Mouse (Mus musculus) gastrocnemius, postnatal 14 days (tissue): ENCODE results near the gene Nectin2. TPM values are rescaled to one million over a fixed set of nuclear protein-coding genes. Genes with fewer than 3 reads are reported as not detected.
"Not testable (repeated sequence)": the region's sequence is repeated elsewhere in the genome, so short reads cannot be mapped to it uniquely, and the experiment has no call there.

Experiments used
- DNase-seq: peaks from one replicate; pipeline ENCODE4 v3.0.0; 2021; ENCODE audit warnings: mixed read lengths
- intact Hi-C: fragments of 180-260 bp; cut with DNase I; formaldehyde crosslinking; loops from one replicate; pipeline ENCODE4 v1.15.1; 2025; ENCODE audit warnings: low total_unique reads
- long read RNA-seq, 2 experiments: library from polyadenylated mRNA; stranded (forward); transcript quantifications; one replicate each; pipeline ENCODE4 v2.0.0; 2021
- total RNA-seq, 2 experiments: library from RNA; stranded (reverse); gene quantifications; 2 replicates each; pipeline ENCODE4 v1.2.3; 2021

Gene Nectin2
- total RNA-seq: 10 to 100 TPM in 1 of 2 experiments, 1 to 10 TPM in 1; 9.8 to 12.9 TPM
- long read RNA-seq, experiment 1, transcript Nectin2-201 (9 exons, 2,735 nt): minor isoform, 6 of 32 reads
- long read RNA-seq, experiment 1, transcript Nectin2-202 (6 exons, 1,955 nt): major isoform, 25 of 32 reads
- long read RNA-seq, experiment 1, partial matches to known transcripts: 0 of 32 reads
- long read RNA-seq, experiment 1, other reads (novel, unspliced or antisense): 1 of 32 reads
- long read RNA-seq, experiment 2, transcript Nectin2-201 (9 exons, 2,735 nt): minor isoform, 8 of 30 reads
- long read RNA-seq, experiment 2, transcript Nectin2-202 (6 exons, 1,955 nt): major isoform, 20 of 30 reads
- long read RNA-seq, experiment 2, partial matches to known transcripts: 2 of 30 reads
- long read RNA-seq, experiment 2, other reads (novel, unspliced or antisense): 0 of 30 reads

DNA sequence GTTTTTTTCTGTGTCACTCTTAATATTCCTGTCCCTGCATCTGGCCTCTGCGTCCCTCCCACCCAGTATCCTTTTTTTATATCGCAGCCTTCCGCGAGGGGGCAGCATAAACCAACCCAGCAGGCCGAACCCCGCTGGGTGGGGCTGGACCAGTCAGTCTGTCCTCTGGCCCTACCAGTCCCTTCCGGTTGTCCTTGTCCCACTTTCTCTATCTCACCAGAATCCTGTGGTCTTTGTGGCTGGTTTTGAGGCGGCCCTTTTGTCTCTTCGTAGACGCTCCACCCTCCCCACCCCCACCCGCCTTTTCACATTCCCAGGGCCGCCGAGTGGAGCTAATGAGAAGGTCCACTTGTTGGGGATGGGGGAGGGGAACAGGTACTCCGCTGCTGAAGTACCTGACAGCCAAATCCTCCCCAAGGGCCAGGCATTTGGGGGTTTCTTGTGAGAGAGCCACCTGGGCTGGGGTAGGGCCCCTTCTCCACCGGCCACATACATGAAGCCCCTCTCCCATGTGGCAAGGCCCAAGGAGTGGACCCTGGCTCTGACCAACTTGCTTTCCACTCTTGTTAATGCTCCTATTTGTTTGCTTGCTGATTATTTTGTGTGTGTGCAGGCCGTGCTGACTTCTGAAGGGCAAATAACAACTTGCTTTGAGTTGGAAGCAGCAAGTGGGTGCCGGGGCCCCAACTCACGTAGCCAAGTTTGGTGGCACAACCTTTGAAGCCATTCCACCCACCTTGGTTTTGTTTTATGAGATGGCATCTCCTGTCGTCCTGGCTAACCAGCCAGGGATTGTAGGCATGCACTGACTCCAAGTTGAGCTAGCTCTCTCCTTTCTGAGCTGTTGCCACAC is at the start of gene Nectin2:
Nectin2 (minus strand) TSS at position 267 of the 853 bp plus-strand sequence.
- peak; percentile 93 for DNase-seq
- intact Hi-C loops: loop anchor here (5.0 kb wide), 1 partner anchor 37 kb away; no protein-coding TSS in a partner anchor

DNA sequence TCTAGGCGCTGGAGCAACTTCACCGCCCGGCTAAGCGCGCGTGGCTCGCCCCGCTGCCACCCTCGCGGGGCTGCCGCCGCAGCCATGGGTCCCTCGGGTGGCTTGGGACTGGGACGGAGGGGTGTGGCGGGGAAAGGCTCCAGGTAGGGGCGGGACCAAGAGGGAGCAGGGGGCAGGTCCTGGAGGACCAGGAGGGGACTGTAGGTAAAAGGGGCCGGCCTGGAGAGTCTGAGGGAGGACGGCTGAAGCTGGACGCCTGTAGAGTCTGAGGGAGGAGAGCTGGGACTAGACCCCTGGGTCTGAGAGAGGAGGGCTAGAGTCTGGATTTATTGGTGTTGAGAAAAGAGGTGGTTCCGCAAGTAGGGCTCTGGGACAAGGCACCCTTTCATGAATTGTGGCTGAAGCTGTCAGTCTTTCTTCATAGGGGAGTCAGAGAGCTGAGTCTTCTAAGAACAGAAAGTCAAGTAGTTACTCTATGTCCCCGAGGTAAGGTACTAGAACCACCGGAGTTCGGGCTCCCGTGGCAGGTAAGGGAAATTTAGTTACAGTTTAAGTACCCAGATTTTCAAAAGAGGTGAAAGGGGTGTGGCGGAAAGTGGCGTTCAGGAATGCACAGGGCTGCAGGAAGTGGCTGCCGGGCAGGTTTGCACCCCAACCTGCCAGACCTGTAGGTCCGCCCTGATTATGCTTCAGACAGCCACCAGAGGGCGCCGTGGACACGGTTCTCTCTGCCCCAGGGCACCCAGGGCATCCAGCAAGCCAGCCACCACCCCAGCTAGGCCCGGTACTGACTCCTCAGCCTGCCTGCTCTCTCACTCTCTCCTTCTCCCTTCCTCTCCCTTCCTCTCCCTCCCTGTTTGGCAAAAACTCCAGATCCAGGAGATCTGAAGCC is 46.7 kb upstream of the Nectin2 start, which contains the start of gene Cblc:
Cblc (minus strand) TSS at position 113 of the 892 bp plus-strand sequence.
- intact Hi-C loops: loop anchor here (2.0 kb wide), 1 partner anchor 52 kb away; no protein-coding TSS in a partner anchor
- DNase-seq: peak; percentile 81

DNA sequence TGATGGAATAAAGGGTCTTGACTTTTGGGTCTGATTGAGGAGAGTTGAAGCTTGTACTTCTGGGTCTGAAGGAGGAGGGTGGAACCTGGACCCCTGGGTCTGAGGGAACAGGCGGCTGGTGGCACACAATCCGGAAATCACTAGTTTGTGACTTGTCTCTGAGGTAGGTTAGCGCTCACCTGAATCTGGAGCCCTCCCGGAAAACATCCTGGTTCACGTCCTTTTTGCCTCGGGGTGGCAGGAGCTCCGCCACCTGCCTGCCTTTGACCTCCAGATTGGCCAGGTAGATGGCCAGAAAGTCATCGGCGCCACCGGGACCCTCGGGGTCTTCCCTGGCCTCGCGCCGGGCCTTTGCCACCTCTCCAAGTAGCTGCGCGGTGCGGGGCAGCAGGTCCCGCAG is 46.0 kb upstream of the Nectin2 start:
- intact Hi-C loops: loop anchor here (2.0 kb wide), 1 partner anchor 53 kb away; no protein-coding TSS in a partner anchor
- no peak for DNase-seq

DNA sequence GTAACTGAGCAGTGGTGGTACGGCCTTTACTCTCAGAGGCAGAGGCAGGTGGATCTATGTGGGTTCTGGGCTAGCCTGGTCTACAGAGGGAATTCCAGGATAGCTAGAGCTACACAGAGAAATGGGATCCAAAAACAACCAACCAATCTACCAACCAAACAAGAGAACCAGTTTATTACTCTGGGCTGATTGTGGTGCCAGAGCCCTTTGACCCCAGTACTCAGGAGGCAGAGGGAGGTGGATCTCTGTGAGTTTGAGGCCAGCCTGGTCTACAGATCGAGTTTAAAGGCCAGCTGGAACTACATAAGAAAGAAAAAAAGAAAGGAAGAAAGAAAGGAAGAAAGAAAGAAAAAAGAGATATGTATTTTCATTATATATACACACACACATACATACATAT is 45.0 kb upstream of the Nectin2 start:
- no peak for DNase-seq
- intact Hi-C loops: no loop called here

DNA sequence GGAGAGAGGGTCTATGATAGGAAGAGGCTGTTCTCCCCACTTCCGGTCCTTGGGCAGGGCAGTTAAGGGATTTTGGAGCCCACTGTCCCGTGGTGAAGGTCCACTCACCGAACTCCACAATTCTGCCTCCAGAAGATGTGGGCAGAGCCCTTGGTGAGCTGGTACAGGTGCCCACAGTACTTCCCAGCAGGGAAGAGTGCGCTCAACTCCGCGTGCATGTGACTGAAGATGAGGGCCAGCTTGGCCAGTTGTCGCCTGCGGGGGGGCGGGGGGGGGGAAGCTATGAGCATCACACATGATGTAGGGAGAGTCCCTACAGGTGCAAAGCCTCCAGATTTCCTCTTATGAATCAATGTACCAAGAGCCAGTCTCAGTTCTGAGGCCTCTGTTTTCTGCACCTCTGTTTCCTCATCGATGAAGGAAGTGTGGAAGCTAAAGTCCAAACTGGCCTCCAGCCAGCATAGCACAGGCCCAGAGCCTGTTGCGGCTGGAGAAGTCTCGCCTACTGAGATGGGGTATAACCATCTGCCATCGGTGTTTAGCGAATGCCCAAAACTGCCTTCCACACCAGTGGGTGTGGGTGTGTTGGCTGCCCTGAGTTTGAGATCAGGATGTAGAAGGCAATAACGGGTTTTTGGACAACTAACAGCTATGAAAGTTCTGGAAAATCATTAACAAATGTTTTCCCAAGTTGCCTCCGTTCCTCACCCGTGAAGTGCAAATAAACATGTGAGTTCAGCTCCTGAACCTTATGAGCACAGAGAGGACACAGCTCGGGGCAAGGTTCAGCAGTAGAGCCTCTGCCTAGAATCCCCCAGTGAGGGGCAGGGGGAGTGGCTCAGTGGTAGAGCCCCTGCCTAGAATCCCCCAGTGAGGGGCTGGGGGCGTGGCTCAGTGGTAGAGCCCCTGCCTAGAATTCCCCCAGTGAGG is 42.7 kb upstream of the Nectin2 start:
- no peak for DNase-seq
- intact Hi-C loops: no loop called here

DNA sequence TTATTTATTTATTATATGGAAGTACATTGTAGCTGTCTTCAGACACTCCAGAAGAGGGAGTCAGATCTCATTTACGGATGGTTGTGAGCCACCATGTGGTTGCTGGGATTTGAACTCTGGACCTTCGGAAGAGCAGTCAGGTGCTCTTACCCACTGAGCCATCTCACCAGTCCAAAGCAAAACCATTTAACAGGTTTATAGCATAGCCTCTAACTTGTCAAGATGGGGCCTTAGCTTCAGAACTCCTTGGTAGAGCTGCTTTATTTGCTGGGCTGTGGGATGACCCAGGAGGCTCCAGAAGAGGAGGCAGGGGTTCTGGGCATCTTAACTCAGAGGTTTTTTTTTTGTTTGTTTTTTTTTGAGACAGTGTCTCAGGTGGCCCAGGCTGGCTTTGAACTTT is 41.2 kb upstream of the Nectin2 start:
- DNase-seq, intact Hi-C loops: not testable (repeated sequence)

DNA sequence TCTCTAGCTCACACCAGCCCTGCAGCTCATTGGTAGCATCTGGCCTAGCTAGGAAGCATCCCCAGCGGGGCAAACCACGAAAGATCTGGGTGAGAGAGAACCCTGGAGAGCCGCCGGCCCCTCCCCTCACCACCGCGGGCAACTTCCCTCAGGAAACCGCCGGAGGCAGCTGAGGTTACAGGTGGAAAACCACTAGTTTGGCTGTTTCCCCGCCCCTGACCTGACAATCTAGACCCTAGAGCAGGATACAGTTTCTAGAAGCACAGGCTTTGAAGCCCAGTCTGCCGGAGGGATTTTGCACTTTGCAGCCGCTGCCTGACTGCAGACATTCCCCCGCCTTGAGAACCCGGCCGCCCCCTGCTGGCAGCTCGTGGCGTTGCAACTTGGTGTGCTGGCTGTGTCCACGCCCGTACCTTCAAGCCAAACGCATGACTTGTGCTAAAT is 39.6 kb upstream of the Nectin2 start:
- intact Hi-C loops: loop anchor here (5.0 kb wide), 1 partner anchor 38 kb away; the partner anchor contains the start of gene Nectin2
- DNase-seq: peak; percentile 90

DNA sequence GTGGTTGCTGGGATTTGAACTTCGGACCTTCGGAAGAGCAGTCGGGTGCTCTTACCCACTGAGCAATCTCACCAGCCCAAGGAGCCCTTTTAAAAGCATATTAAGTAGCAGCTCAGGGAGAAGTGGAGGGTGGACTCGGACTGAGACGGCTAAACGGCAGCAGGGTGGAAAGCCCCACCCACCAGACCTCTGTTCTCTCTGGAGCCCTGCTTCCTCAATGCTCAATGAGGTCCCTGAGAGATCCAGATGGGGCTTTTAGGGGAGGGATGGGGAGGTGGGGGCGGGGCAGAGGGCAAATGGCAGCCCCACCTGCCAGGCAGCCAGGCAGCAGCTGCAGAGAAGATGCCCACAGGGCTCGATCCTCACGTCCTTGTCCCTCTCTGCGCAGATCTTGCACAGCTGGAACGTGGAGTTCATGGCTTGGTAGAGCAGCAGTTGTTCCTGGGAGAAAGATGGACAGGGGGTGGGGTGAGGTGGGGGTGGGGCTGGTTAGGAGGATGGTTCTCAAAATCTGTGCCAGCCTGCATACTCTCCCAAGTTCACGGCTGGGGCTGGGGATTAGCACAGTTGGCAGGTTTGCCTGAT is 35.7 kb upstream of the Nectin2 start:
- DNase-seq: no peak
- intact Hi-C loops: loop anchor here (5.0 kb wide), 1 partner anchor 34 kb away; the partner anchor contains the start of gene Nectin2

DNA sequence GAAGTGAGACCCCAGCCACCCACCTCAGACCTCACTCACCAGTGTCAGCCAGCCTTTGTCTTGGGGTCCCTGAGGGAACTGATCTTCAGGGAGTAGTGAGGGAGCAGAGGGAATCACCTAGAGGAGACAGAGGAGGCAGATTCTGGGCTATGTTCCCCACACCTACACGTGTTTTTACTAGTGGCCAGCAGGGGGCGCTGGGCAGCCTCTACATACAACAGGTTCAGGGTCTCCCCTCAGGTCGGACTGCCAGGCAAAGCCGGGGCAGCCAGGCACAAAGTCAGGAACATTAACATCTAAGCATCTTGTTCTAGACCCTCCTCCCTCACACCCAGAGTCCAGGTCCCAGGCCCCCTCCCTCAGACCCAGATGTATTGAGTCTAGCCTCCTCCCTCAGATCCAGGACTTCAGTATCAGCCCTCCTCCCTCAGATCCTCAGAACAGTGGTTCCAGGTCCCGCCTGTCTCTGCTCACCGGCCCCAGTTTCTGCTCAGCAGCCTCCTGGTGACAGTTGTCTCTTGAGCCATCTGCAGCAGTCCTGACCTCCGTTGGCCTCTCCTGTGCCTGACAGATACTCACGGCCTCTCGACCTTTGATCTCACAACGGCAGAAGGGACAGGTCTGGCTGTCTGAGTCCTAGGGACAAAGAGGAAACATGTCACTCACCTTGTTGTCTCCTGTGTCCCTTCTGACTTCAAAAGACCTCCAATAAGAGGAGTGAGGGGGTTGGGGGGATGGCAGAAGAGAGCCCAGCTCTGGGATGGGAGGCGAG is 34.7 kb upstream of the Nectin2 start:
- intact Hi-C loops: loop anchor here (5.0 kb wide), 1 partner anchor 33 kb away; the partner anchor contains the start of gene Nectin2
- no peak for DNase-seq

DNA sequence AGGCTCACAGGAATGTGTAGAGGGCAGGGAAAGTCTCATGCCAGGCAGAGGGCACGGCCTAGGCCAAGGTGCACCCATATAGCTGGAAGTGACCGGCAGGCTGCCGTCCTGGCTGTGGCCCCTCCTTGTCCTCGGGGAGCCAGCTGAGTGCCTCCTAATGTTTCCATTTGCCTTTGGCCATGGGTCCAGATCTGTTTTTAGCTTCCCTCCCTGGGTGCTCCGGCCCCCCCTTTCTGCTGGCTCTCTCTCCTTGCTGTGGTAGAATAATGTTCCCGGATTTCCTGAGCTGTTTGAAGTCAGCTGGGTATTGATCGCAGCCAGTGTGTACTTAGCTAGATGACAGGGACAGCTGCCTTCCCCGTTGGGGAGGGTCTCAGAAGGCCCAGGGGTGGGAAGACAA is 33.3 kb upstream of the Nectin2 start:
- peak; percentile 80 for DNase-seq
- intact Hi-C loops: no loop called here

DNA sequence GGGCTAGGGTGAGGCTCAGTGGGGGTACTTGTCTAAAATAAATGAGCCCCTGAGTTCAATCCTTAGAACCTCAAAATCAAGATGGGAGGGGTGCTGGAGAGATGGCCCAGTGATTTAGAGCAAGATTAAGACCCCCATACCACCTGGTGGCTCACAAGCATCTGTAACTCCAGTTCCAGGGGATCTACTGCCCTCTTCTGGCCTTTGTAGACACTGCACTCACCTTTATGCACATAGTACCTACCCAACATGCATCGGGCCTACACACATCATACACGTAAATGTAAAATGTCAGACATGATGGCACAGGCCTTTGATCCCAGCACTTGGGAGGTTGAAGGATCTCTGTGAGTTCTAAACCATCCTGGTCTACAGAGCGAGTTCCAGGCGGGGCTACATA is 32.4 kb upstream of the Nectin2 start:
- intact Hi-C loops: no loop called here
- peak; percentile 34 for DNase-seq

DNA sequence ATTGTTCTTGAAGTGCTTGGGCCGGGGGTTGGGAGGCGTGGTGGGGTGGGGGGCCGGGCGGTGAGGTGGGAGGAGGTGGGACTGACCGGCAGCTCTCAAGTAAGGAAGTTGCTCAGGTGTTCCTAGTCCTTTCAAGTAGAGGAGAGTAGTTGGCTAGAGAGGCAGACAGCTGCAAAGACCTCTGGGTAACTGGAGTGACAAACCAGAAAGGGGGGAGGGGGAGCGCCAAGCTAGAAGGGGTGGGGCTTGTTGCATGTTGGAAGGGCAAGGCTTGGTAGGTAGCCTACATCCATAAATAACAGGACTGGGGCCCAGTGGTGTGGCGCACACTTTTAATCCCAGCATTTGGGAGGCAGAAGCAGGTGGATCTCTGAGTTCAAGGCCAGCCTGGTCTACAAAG is 31.5 kb upstream of the Nectin2 start:
- intact Hi-C loops: no loop called here
- DNase-seq: no peak

DNA sequence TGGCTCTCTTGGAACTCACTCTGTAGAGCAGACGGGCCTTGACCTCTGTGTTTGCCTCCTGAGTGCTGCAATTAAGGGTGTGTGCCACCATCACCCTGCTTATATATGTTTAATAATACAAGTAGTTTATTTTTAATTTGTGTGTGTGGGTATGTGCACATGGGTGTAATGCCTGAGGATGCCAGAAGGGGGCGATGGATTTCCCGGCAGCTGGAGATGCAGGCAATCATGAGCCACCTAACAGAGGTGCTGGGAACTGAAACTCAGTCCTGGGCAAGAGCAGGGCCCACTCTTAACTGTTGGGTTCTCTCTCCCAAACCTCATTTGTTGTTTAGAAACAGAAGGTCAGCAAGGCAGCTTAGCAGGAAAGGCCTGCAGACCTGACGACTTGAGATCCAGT is 29.6 kb upstream of the Nectin2 start:
- no peak for DNase-seq
- intact Hi-C loops: no loop called here

DNA sequence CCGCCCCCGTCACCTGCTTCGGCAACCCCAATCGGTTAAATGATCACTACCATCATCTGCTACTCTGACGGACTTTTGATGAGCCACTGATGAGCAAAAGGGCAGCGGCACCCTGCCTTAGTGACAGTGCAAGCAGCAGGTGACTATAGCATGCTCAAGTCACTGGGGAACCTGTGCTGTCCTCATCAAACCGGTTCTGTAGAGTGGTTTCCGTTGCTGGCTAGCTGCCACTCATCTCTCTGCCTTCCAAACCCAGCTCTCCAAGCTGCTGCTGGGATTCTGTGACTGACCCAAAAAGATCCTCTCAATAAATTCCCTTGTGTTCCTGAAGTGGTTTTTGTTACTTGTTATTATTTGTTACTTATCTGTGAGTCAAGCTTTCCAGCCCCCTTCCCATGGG is 28.4 kb upstream of the Nectin2 start:
- DNase-seq: no peak
- intact Hi-C loops: no loop called here

DNA sequence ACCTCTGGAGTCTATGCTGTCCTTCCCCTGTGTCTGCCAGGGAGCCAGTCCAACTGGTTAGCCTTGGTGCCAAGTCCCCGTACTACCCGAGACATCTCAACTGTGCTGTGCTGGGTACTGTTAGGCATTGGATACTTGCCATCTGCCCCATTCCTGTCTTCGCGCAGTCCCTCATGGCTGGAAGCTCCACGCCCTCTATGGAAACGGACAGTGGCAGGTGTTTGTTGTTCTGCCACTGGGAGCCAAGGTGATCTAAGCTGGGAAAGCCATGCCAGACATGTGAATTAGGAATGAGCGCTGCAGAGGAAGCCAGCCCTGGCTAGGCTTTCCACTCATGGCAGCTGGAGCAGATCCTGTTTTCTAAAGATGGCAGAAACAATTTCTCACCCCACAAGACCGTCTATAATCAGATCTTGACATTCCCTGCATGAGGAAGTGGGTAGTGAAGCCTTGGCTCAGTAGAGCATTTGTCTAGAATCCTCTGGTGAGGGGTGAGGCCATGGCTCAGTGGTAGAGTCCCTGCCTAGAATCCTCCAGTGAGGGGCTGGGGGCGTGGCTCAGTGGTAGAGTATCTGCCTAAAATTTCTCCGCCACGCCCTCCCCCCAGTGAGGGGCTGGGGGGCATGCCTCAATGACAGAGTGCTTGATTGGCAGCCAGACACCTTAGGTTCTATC is 26.9 kb upstream of the Nectin2 start:
- DNase-seq: peak; percentile 73
- intact Hi-C loops: no loop called here

DNA sequence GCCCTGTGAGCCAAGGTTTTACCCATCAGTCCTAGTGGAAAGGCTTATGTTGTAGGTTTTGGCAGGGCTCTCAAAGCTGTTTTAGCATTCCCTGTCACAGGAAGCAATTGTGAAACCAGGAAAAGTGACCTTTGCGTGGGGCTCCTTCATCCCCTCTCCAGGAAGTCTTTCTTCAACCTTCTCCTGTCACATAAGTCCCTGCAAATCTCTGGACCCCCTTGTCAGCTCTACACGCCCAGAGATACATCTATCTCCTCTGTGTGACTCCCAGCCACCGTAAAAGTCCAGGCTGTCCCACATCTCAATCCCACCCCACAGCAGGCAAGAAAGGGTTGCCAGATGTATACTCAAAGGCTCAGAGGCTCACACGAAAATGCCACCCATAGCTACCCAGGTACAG is 21.4 kb upstream of the Nectin2 start:
- intact Hi-C loops: no loop called here
- no peak for DNase-seq
